Mouse (Mus musculus): ENCODE data around the gene Ackr3.

DNA sequence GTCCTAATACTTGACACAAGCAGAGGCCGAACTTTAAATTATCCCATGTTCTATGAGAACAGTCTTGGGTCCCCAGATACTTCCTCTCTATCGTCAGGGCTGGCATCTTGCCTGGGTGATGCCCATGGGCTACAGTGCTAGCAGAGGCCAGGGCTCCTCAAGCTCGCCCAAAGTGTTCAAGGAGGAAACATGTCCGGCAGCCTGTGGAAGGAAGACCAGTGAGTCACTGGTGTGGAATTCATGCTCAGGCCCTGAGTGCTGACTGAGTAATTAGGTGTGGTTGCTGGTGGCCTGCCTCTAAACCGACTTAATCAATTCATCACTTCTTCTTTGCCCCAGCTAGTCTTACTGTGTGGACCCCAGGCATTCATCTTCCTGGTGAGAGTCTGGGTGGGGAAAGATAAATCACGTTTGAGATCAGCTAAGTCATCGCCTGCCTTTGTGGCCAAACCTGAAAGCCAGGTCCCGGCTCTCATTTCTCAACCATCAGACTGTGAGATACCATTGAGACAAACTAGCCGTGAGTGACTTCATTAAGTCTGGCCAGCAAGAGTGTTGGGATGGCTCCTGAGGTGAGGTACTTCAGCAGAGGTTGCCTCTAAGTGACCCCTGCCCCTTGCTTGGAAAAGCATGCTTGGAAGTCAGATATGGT, 21.9 kb downstream of the Ackr3 start:
- TF ChIP-seq CTCF (IDR thresholded peaks at IDR 0.05; ENCODE audit: control insufficient read depth, insufficient read depth, insufficient replicate concordance, low read depth, low read length) (no peak), POLR2A (IDR thresholded peaks at IDR 0.05; ENCODE audit: control insufficient read depth, low read depth, low read length) (no peak)
